Mouse (Mus musculus): ENCODE measurements at regions not wholly inside any gene's neighbourhood (a gene's known extent, or its start where the extent isn't known, plus 50 kb on each side); places are given as distances from the start of the nearest gene placed in this dataset.

- Histone ChIP-seq H3K27ac (replicated peaks; ENCODE audit: low read depth, low read length) (no peak overlapping the region), H3K4me2 (ENCODE audit: low read depth, low read length) (no peak overlapping the region), H3K9ac (ENCODE audit: low read depth, low read length) (no peak overlapping the region), H3K4me1 (ENCODE audit: control insufficient read depth, insufficient read depth, low read length) (no peaks in the 10 kb centered on the region), H3K4me3 (ENCODE audit: low read depth, low read length) (no peak overlapping the region), H3K9me3 (ENCODE audit: control insufficient read depth, low read length) (no peaks in the 10 kb centered on the region), H3K27me3 (replicated peaks; ENCODE audit: control insufficient read depth, insufficient read depth, low read length) (no peaks in the 10 kb centered on the region), H3K36me3 (ENCODE audit: control insufficient read depth, insufficient read depth, low read length) (no peaks in the 10 kb centered on the region)
- no peak for ATAC-seq (ENCODE audit: low read depth)
- DNase-seq (ENCODE audit: low spot score) = no peak
These were observed 614.9 kb upstream of the Pcdh7 start for GRCm38 (mm10) chr5:57102897-57103296.

- Histone ChIP-seq H3K9ac (ENCODE audit: low read depth, low read length) (no peak overlapping the region), H3K27me3 (replicated peaks; ENCODE audit: control insufficient read depth, insufficient read depth, low read length) (no peaks in the 10 kb centered on the region), H3K9me3 (ENCODE audit: control insufficient read depth, low read length) (no peaks in the 10 kb centered on the region), H3K27ac (replicated peaks; ENCODE audit: low read depth, low read length) (no peak overlapping the region), H3K4me3 (ENCODE audit: low read depth, low read length) (no peak overlapping the region), H3K4me2 (ENCODE audit: low read depth, low read length) (no peak overlapping the region), H3K4me1 (ENCODE audit: control insufficient read depth, insufficient read depth, low read length) (no peaks in the 10 kb centered on the region), H3K36me3 (ENCODE audit: control insufficient read depth, insufficient read depth, low read length) (no peaks in the 10 kb centered on the region)
- ATAC-seq (ENCODE audit: low read depth) = no peak
- peak; percentile 0 for DNase-seq (ENCODE audit: low spot score)
- WGBS = 59% methylated on average over 1 of the region's 1 CpGs
These were observed 589.3 kb upstream of the Pcdh7 start for GRCm38 (mm10) chr5:57128478-57128877.
